Mouse (Mus musculus): ENCODE data around the gene Fads3. TPM values are rescaled to one million over a fixed set of nuclear protein-coding genes. Genes with fewer than 3 reads are reported as not detected.

The Fads3 gene
- polyA plus RNA-seq, 1 experiment from 2014 or later = 16.5 TPM

Other genes with a start within 250 kb of the Fads3 start
- not detected in 2 replicates for gene Scgb2a2, start 194.0 kb upstream of the Fads3 start, polyA plus RNA-seq (2016; fragmentation: Nextera tagmentation; extraction: Ambion mirVana)
- gene Incenp, start 142.0 kb upstream of the Fads3 start, polyA plus RNA-seq (2016; fragmentation: Nextera tagmentation; extraction: Ambion mirVana) = 93.8 and 122 TPM in 2 replicates
- 1,706 and 1,823 TPM in 2 replicates for gene Fth1, start 61.0 kb upstream of the Fads3 start, polyA plus RNA-seq (2016; fragmentation: Nextera tagmentation; extraction: Ambion mirVana)
- gene Best1, start 39.9 kb upstream of the Fads3 start, polyA plus RNA-seq (2016; fragmentation: Nextera tagmentation; extraction: Ambion mirVana) = 0.73 and 0.95 TPM in 2 replicates
- 51.5 and 57.6 TPM in 2 replicates for gene Rab3il1, start 39.9 kb upstream of the Fads3 start, polyA plus RNA-seq (2016; fragmentation: Nextera tagmentation; extraction: Ambion mirVana)
- gene Fads2, start 60.2 kb downstream of the Fads3 start, polyA plus RNA-seq (2016; fragmentation: Nextera tagmentation; extraction: Ambion mirVana) = 72.7 and 87.6 TPM in 2 replicates
- gene Fads1, start 141.3 kb downstream of the Fads3 start, polyA plus RNA-seq (2016; fragmentation: Nextera tagmentation; extraction: Ambion mirVana) = 76.6 and 89.6 TPM in 2 replicates
- gene Tmem258, start 162.4 kb downstream of the Fads3 start, polyA plus RNA-seq (2016; fragmentation: Nextera tagmentation; extraction: Ambion mirVana) = 384 and 400 TPM in 2 replicates
- gene Fen1, start 162.6 kb downstream of the Fads3 start, polyA plus RNA-seq (2016; fragmentation: Nextera tagmentation; extraction: Ambion mirVana) = 96.5 and 128 TPM in 2 replicates
- gene Myrf, start 199.2 kb downstream of the Fads3 start, polyA plus RNA-seq (2016; fragmentation: Nextera tagmentation; extraction: Ambion mirVana) = 17.4 and 30.6 TPM in 2 replicates